In genomic region chrX:77208726-77209125, GRCm38 (mm10) we compare ENCODE assay signal across 9 mouse cellular contexts.
DNase-seq lines count a peak whose midpoint lies in the region.
"Had no signal": no experiment of that assay in that cellular context is flagged by ENCODE, and none has a peak within 500 bp of the region (broad histone marks: within the 10 kb centered on the region; RNA-seq: fewer than 3 reads in every experiment).

No protein-coding gene starts in this region.

- peak; percentile 2 for DNase-seq in gastrocnemius, postnatal 10 days
- DNase-seq in gastrocnemius, adult 18-20 months (ENCODE audit: low spot score) = no peak
- peak; percentile 5 for DNase-seq in kidney, adult 9 months
- no peak for DNase-seq in kidney, adult 11 months
- DNase-seq in adrenal gland, postnatal 14 days = peak; percentile 48
- DNase-seq in ovary, postnatal 36 days (ENCODE audit: low spot score) = peak; percentile 60
- DNase-seq in lung, postnatal 36 days = no peak
- DNase-seq: gastrocnemius, postnatal 25 days; thymus, postnatal 14 days had no signal

Comparison
In these comparisons a context has a peak if more than half of its experiments do, and no peak if none do; other contexts are left out.
1. DNase-seq: peak in gastrocnemius, postnatal 10 days (single experiment), kidney, adult 9 months (single experiment), adrenal gland, postnatal 14 days (single experiment) and ovary, postnatal 36 days (single experiment); none in gastrocnemius, adult 18-20 months (single experiment), kidney, adult 11 months (single experiment) and lung, postnatal 36 days (single experiment).